Mouse (Mus musculus) neural tube, embryonic 12.5 days (tissue): Measurements from ENCODE around the gene Cbx6. TPM values are rescaled to one million over a fixed set of nuclear protein-coding genes. Genes with fewer than 3 reads are reported as not detected.
"Not testable (repeated sequence)": the region's sequence is repeated elsewhere in the genome, so short reads cannot be mapped to it uniquely, and the experiment has no call there.

Source experiments
- ATAC-seq: fragments of 200-750 bp; cut with Nextera tagmentation; 2 replicates; pipeline ENCODE4 v1.8.0; 2017; ENCODE audit warnings: low read depth, mild to moderate bottlenecking, moderate TSS enrichment, moderate library complexity; ENCODE audit not compliant: low FRiP score
- H3K27ac ChIP-seq: fragments of 300-500 bp; sonication (generic); 2 replicates; pipeline ENCODE4 v1.5.1; 2016
- H3K27me3 ChIP-seq: fragments of 300-500 bp; sonication (generic); replicated peaks from 2 replicates; pipeline ENCODE4 v1.6.1; 2016; ENCODE audit warnings: mild to moderate bottlenecking
- H3K36me3 ChIP-seq: fragments of 300-500 bp; sonication (generic); 2 replicates; pipeline ENCODE4 v1.6.1; 2016; ENCODE audit warnings: mild to moderate bottlenecking
- H3K4me1 ChIP-seq: fragments of 300-500 bp; sonication (generic); 2 replicates; pipeline ENCODE4 v1.6.1; 2016
- H3K4me2 ChIP-seq: fragments of 300-500 bp; sonication (generic); replicated peaks from 2 replicates; pipeline ENCODE4 v1.6.1; 2016; ENCODE audit warnings: mild to moderate bottlenecking
- H3K4me3 ChIP-seq: fragments of 300-500 bp; sonication (generic); 2 replicates; pipeline ENCODE4 v1.5.1; 2016
- H3K9ac ChIP-seq: fragments of 300-500 bp; sonication (generic); 2 replicates; pipeline ENCODE4 v1.6.1; 2016; ENCODE audit warnings: mild to moderate bottlenecking
- H3K9me3 ChIP-seq: fragments of 300-500 bp; sonication (generic); 2 replicates; pipeline ENCODE4 v1.6.1; 2016; ENCODE audit warnings: mild to moderate bottlenecking
- WGBS: fragments of 180-500 bp; shearing (Covaris S2); methylation state at CpG from one replicate; pipeline ENCODE4 v1.1.7; 2016; 5-methylcytosine and 5-hydroxymethylcytosine counted together
- polyA plus RNA-seq: library from polyadenylated mRNA; unstranded; fragments of >200 nt; fragmentation: Nextera tagmentation; extraction: Ambion mirVana; gene quantifications from 2 replicates; pipeline ENCODE4 v1.2.1, GENCODE M21; 2016

Cbx6 gene
- polyA plus RNA-seq, 1 experiment from 2014 or later, result 32.8 TPM

- peaks cover 74% of the 10 kb centered on the region for H3K4me1 ChIP-seq
- H3K4me2 ChIP-seq, result peak overlapping the region; percentile 49
- H3K27me3 ChIP-seq, result no peaks in the 10 kb centered on the region
- ATAC-seq, result no peak
- 51% methylated on average over 46 of the region's 46 CpGs for WGBS
- no peak overlapping the region for H3K27ac ChIP-seq
- peak overlapping the region; percentile 5; the same call in 1 of the 2 replicates for H3K4me3 ChIP-seq
- 0 out of 2 replicates have a peak overlapping the region, but pooled peaks have one; percentile 30 for H3K9ac ChIP-seq
- no peaks in the 10 kb centered on the region for H3K9me3 ChIP-seq
- H3K36me3 ChIP-seq, result peaks cover 48% of the 10 kb centered on the region
These were observed 6.0 kb downstream of the Cbx6 start for GRCm38 (mm10) chr15:79828366-79829035.

- Histone ChIP-seq H3K9ac (peak overlapping the region; percentile 17; the same call in 1 of the 2 replicates), H3K4me3 (no peak overlapping the region), H3K36me3 (peaks cover 55% of the 10 kb centered on the region), H3K27ac (no peak overlapping the region), H3K4me1 (peaks cover 68% of the 10 kb centered on the region), H3K9me3 (no peaks in the 10 kb centered on the region), H3K27me3 (no peaks in the 10 kb centered on the region), H3K4me2 (peak overlapping the region; percentile 49; the same call in 1 of the 2 replicates)
- no peak for ATAC-seq
- 92% methylated on average over 11 of the region's 11 CpGs for WGBS
These were observed 6.7 kb downstream of the Cbx6 start for GRCm38 (mm10) chr15:79827778-79828210.

GRCm38 (mm10) chr15:79827061-79827777 is 7.3 kb downstream of the Cbx6 start:
- no peak for ATAC-seq
- peaks cover 62% of the 10 kb centered on the region for H3K4me1 ChIP-seq
- peak overlapping the region; percentile 17; the same call in 1 of the 2 replicates for H3K9ac ChIP-seq
- no peaks in the 10 kb centered on the region for H3K9me3 ChIP-seq
- no peak overlapping the region for H3K27ac ChIP-seq
- H3K36me3 ChIP-seq, result peaks cover 58% of the 10 kb centered on the region
- H3K4me3 ChIP-seq, result peak overlapping the region; percentile 7; the same call in 1 of the 2 replicates
- 92% methylated on average over 14 of the region's 14 CpGs for WGBS
- H3K27me3 ChIP-seq, result no peaks in the 10 kb centered on the region
- H3K4me2 ChIP-seq, result no peak overlapping the region; the same call in 1 of the 2 replicates

GRCm38 (mm10) chr15:79826221-79826935 is 8.1 kb downstream of the Cbx6 start:
- no peak for ATAC-seq
- no peaks in the 10 kb centered on the region for H3K9me3 ChIP-seq
- no peaks in the 10 kb centered on the region for H3K27me3 ChIP-seq
- H3K4me1 ChIP-seq, result peaks cover 55% of the 10 kb centered on the region
- no peak overlapping the region for H3K4me3 ChIP-seq
- H3K9ac ChIP-seq, result 0 out of 2 replicates have a peak overlapping the region, but pooled peaks have one; percentile 13
- WGBS, result 88% methylated on average over 9 of the region's 9 CpGs
- H3K36me3 ChIP-seq, result peaks cover 52% of the 10 kb centered on the region
- H3K4me2 ChIP-seq, result no peak overlapping the region
- no peak overlapping the region for H3K27ac ChIP-seq

- no peaks in the 10 kb centered on the region for H3K9me3 ChIP-seq
- no peak for ATAC-seq
- H3K9ac ChIP-seq, result no peak overlapping the region
- H3K4me2 ChIP-seq, result no peak overlapping the region
- no peak overlapping the region for H3K27ac ChIP-seq
- no peak overlapping the region for H3K4me3 ChIP-seq
- whole genome bisulfite sequencing, result 55% methylated on average over 14 of the region's 14 CpGs
- peaks cover 51% of the 10 kb centered on the region for H3K4me1 ChIP-seq
- no peaks in the 10 kb centered on the region for H3K27me3 ChIP-seq
- H3K36me3 ChIP-seq, result peaks cover 51% of the 10 kb centered on the region
These were observed 9.2 kb downstream of the Cbx6 start for GRCm38 (mm10) chr15:79825146-79825825.

GRCm38 (mm10) chr15:79823588-79824280 is 10.8 kb downstream of the Cbx6 start:
- Histone ChIP-seq H3K27ac (no peak overlapping the region), H3K4me1 (peaks cover 36% of the 10 kb centered on the region), H3K36me3 (peaks cover 50% of the 10 kb centered on the region), H3K4me2 (no peak overlapping the region), H3K27me3 (no peaks in the 10 kb centered on the region), H3K4me3 (no peak overlapping the region), H3K9me3 (no peaks in the 10 kb centered on the region), H3K9ac (no peak overlapping the region)
- ATAC-seq, result no peak
- WGBS, result 71% methylated on average over 19 of the region's 19 CpGs

GRCm38 (mm10) chr15:79822265-79823199 is 12.0 kb downstream of the Cbx6 start:
- Histone ChIP-seq H3K36me3 (peaks cover 38% of the 10 kb centered on the region), H3K4me1 (peaks cover 26% of the 10 kb centered on the region), H3K4me3 (no peak overlapping the region), H3K27ac (no peak overlapping the region), H3K27me3 (no peaks in the 10 kb centered on the region), H3K4me2 (no peak overlapping the region), H3K9me3 (no peaks in the 10 kb centered on the region), H3K9ac (no peak overlapping the region)
- WGBS, result 77% methylated on average over 13 of the region's 13 CpGs
- ATAC-seq, result no peak

GRCm38 (mm10) chr15:79818325-79818724 is 16.2 kb downstream of the Cbx6 start:
- WGBS, result 89% methylated on average over 4 of the region's 4 CpGs
- Histone ChIP-seq H3K27ac (no peak overlapping the region), H3K4me2 (no peak overlapping the region), H3K27me3 (no peaks in the 10 kb centered on the region), H3K9me3 (no peaks in the 10 kb centered on the region), H3K36me3 (peaks cover 8% of the 10 kb centered on the region), H3K4me3 (no peak overlapping the region), H3K9ac (no peak overlapping the region), H3K4me1 (no peaks in the 10 kb centered on the region)
- no peak for ATAC-seq

- 54% methylated on average over 8 of the region's 8 CpGs for WGBS
These were observed 20.7 kb downstream of the Cbx6 start for GRCm38 (mm10) chr15:79813666-79814258.

GRCm38 (mm10) chr15:79812840-79813239 is 21.6 kb downstream of the Cbx6 start:
- WGBS, result 68% methylated on average over 2 of the region's 2 CpGs
- H3K4me3 ChIP-seq, H3K9me3 ChIP-seq, H3K36me3 ChIP-seq, H3K9ac ChIP-seq, H3K27ac ChIP-seq, H3K4me1 ChIP-seq, ATAC-seq, H3K4me2 ChIP-seq, H3K27me3 ChIP-seq: not testable (repeated sequence)

More at GRCm38 (mm10) chr15:79813666-79814258, 20.7 kb downstream of the Cbx6 start:
- Histone ChIP-seq H3K27me3 (no peaks in the 10 kb centered on the region; the same call in 1 of the 2 replicates), H3K36me3 (no peaks in the 10 kb centered on the region), H3K9ac (no peak overlapping the region), H3K9me3 (no peaks in the 10 kb centered on the region), H3K4me3 (no peak overlapping the region), H3K27ac (no peak overlapping the region), H3K4me2 (no peak overlapping the region), H3K4me1 (no peaks in the 10 kb centered on the region)
- ATAC-seq, result no peak
